Mouse (Mus musculus) cerebral cortex, adult 2 months (tissue): ENCODE data around the gene 5430427O19Rik.

ENCODE experiments used
- WGBS: fragments of 180-500 bp; shearing (Covaris S2); methylation state at CpG from one replicate; pipeline ENCODE4 v1.1.7; 2018; 5-methylcytosine and 5-hydroxymethylcytosine counted together

5430427O19Rik gene

DNA sequence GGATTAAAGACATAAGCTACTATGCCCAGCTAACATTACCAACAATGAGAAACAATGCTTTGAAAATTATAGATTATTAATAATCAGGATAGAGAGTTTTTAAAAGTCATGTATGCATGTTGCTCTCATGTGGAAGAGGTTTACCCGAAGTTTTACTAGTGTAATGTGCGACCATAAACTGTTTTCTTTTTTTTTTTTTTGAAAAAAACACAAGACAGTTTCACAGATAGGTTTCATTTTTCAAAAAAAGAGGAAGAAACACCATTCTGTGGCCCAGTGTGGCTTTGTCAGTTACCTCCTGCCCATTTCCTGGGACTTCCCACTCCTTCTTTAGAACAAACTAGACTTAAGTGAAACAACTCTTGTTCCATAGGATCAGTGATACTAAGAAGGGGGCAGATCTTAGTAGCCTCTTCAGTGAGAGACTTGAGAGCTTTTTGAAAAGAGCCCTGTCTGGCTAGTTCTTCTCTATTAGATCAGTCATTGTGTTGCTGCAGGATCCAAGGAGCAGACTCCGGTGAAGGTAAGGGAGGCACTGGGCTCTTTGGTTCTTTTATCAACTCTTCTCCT lies at the start of gene 5430427O19Rik:
TSS of gene 5430427O19Rik (plus strand) at position 441 of the 570 bp plus-strand sequence.
- WGBS: 83% methylated on average over 3 of the region's 3 CpGs

DNA sequence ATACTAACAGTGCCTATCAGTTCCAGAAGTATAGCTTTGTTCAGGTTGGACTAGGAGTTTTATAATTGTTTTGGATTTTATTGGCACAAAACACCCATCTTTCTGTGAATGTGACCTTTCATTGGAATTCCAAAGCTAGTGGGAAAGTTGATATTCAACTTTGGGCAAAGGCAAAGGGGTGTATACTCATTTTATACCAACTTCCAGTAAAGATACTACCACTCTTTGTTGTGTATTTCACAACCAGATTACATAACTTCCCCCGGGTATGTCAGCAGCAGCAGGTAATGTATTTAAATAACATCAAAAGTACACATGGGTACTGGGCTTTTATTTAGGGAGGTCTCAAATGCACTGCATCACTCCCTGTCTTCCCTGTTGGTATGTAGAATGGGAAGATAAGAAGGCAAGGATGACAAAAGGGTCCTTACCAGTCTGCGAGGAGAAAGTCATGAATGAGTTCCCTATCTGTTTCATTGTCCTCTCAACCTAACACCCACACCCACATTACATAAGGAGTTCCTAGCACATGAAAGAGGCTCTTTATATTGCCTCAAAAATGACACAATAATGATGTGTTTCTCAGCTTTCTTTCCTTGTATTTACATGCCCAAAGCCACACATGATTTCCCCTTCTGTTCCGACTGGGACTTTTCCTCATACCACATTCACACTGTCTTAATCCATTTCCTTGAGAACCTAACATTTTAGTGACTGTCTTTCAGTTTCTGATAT lies 42.3 kb upstream of the 5430427O19Rik start:
- 67% methylated on average over 3 of the region's 3 CpGs for WGBS

DNA sequence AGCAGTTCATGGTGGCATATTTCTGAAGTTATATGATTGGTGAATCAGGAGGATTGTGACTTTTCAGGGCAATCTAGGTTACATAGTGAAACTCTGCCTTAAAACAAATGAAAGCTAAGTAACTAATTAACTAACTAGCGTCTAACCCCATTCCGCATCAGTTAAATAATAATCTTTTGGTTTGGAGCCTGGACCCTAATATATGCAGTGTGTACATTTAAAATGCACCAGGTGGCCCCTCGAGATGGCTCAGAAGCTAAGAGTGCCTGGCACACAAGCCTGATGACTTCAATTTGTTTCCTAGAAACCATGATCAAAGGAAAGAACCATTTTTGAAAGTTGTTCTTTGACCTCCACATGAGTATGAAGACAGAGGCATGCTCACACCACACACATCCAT lies 14.2 kb upstream of the 5430427O19Rik start:
- 82% methylated on average over 3 of the region's 3 CpGs for WGBS

DNA sequence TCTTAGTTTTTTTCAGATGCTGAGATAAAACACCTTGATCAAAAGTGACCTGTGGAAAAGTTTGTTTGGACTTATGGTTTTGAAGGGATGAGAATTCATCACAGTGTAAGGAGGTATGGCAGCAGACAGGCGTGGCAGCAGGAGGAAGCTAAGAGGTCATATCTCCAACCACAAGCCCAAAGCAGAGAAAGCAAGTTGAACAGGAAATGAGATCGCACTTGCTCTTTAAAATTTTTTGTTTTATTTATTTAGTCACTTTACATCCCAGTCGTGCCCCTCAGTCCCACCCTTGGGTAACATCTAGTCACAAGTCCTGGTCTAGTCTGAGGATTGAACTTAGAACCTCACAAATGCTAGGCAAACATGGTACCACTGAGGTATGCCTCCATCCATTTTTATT lies 2.1 kb upstream of the 5430427O19Rik start:
- WGBS: 83% methylated on average over 3 of the region's 3 CpGs

DNA sequence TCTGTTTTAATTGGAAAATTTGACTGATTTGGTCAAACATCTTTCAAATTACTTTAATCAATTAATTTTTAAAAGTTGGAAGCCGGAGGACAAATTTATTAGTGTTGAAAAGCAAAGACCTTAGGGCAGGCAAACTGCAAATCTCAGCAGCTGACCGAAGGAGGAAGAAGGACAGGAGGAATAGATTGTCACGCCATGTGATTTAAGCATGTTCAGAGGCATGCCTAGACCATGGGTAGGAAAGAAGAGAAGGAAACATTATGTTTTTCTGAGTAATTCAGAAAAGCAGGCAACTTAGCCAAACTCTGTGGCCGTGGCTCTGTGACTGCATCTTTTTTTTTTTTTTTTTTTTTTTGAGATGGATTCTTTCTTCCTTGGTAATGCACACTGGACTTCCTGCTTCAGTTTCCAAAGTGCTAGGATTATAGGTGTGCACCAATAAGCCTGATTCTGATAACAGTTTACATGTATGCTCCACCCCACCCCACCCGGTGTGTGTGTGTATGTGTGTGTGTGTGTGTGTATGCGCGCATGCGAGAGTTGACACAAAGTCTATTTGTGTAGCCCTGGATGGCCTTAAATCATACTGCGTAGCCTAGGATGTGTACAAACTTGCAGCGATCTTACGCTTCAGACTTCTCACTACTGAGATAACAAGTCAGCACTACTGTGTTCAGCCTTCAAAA lies 1.4 kb downstream of the 5430427O19Rik start:
- 88% methylated on average over 11 of the region's 11 CpGs for WGBS

DNA sequence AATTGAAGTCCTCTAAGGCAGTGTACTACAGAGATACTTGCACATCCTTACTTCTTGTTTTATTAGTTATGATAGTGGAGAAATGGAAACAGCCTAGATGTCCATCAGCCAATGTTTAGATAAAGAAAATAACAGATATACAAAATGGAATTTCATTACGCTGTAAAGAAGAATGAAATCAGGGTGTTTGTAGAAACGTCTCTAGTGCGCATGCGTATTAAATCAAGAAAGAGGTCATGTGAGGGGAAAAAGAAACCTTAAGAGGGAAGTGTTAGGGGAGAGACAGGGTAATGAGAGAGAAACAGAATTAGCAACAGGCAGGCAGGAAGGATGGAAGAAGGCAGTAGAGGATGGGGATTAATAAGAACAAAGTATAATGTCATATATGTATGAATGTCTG lies 4.2 kb downstream of the 5430427O19Rik start:
- WGBS: 91% methylated on average over 4 of the region's 4 CpGs

DNA sequence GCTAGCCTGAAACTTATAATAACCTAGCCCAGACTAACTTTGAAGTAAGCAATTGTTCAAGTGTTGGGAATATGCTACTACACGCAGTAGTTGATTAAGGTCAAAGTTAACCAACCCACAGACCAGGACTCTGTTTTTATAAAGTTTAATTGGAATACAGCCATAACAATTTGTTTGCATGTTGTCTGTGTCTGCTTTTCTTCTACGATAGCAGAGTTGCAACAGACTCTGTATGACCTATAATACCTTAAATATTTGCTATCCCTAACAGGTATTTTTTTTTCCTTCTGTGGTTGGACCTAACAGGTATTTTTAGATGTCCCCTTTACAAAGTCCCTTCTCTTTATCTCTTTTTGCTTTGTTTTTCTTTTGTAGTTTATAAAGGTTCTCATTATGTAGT lies 7.6 kb downstream of the 5430427O19Rik start:
- 89% methylated on average over 2 of the region's 2 CpGs for WGBS

DNA sequence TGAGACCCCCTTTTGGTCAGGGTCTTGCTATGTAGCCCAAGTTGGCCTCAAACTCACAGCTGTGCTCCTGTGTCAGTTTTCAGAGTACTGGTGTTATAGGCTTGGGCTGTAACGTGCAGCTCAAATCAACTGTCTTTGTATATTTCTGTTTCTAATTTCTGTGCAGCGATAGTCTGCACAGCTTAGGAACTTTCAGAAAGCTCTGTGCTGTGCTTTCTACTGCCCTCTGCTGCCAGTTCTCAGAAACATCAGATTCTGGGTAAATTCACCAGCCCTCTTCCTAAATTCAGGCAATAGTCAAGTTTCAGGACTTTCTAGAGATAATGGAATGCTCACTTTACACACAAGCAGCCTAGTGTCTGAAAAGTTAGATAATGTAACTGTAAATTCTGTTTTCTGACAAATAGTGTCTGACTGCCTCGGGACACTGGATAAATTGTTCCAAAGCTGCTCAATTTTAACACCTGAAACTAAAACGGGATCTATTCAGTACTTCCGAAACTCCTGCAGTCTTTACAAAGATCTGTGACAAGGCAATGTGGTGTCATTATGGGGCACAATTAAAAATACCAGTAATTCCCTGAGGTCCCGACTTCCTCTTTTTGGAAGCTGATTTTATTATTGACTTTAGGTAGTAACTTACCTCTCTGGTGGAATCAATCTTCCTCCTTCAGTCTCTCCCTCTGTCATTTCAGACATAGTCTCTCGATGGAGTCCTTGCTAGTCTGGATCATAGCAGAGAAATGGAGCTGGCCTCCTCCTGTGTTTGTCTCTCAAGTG lies 9.2 kb downstream of the 5430427O19Rik start:
- WGBS: 55% methylated on average over 7 of the region's 7 CpGs

DNA sequence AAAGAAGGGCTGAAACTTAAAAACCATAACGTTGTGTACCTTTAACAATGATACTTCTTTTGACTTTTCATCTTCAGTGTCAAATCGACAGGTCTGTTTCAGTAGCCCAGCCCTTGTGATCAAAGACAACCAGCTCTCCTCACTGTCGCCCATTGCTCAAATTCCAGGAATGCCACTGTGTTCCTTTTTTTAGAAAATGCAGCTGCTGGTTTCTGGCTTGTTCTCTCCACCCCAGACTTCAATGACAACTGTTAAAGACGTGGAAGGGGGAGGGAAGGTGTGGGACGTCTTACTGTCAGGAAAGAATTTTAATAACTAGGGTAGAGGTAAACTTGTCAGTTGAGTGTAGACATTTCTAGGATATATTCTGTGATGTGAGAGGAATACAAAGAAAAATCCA lies 16.5 kb downstream of the 5430427O19Rik start:
- WGBS: 45% methylated on average over 5 of the region's 5 CpGs

DNA sequence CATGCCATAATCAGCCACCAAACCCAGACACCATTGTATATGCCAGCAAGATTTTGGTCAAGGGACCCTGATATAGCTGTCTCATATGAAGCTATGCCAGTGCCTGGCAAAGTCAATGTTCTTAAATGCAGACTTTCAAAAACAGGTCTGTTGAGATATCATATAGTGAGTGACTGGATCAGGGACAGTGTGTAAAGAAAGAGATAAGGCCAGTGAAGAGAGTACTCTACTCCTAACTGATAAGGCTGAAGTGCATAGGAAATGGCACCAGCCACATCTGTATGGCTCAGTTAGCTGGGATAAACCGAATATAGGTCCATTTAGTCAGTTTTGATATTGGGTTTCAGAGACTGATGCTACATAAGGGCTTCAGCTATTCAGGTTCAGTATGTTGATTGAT lies 31.0 kb downstream of the 5430427O19Rik start:
- WGBS: 77% methylated on average over 1 of the region's 1 CpGs

DNA sequence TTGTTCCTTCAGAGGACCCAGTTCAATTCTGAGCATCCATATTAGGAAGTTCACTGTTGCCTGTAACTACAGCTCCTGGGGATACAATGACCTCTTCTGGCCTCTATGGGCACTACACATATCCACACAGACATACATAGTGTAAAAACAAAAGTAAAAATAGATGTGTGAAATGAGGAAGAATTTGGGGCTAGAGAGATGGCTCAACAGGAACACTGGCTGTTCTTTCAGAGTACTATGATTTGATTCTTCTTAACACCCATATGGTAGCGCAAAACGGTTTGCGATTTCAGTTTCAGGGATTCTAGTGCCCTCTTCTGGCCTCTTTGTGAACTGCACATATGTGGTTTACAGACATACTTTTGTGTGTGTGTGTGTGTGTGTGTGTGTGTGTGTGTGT lies 48.9 kb downstream of the 5430427O19Rik start:
- WGBS: 14% methylated on average over 3 of the region's 3 CpGs

DNA sequence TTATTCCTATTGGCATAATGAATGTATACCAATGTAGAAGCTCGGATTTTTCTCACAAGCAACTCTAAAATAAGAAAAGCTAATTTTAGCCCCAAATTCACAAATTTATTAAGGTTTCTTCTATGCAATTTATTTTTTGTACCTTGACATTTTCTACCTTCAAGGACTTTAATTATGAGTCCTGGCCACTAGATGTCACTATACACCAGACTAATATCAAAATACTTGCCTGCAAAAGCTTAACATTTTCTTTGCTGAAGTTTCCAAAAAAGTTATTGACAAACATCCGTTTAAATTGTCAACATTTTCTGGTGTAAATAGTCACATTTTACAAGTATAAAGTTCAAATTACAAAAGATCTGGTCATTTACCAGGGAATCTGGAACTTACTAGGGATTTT lies 62.8 kb downstream of the 5430427O19Rik start:
- WGBS: 5% methylated on average over 2 of the region's 2 CpGs
